Mouse (Mus musculus) CH12.LX (cell line): ENCODE results near the gene Txndc11. TPM values are rescaled to one million over a fixed set of nuclear protein-coding genes. Genes with fewer than 3 reads are reported as not detected.

Experiments used
- DNase-seq: peaks from one replicate; pipeline ENCODE4 v3.0.0-alpha.2; 2013; ENCODE audit errors: extremely low read depth
- H3K27ac ChIP-seq: 2 replicates; pipeline ENCODE4 v1.5.1; 2012; ENCODE audit warnings: low read depth, mild to moderate bottlenecking, control low read depth, moderate library complexity; ENCODE audit not compliant: insufficient read depth
- H3K27me3 ChIP-seq: replicated peaks from 2 replicates; pipeline ENCODE3; 2012; ENCODE audit warnings: inconsistent platforms
- H3K36me3 ChIP-seq, 2 experiments: replicated peaks in 1 of 2; 2 replicates each; pipeline versions ENCODE3 to v1.6.1; 2012; ENCODE audit warnings: inconsistent platforms in 1 of 2, low read length in 1 of 2, mild to moderate bottlenecking in 1 of 2, mixed read lengths in 1 of 2, moderate library complexity in 1 of 2; ENCODE audit not compliant: control insufficient read depth in 1 of 2, insufficient read depth in 1 of 2
- H3K4me1 ChIP-seq, 2 experiments: 2 replicates each; pipeline ENCODE4 v1.6.1; 2012; ENCODE audit warnings: inconsistent platforms in 1 of 2, moderate library complexity in 1 of 2; ENCODE audit not compliant: insufficient read depth in 2 of 2, control insufficient read depth in 1 of 2
- H3K4me2 ChIP-seq: 2 replicates; pipeline ENCODE4 v1.6.1; 2012; ENCODE audit warnings: low read depth, mild to moderate bottlenecking, control low read depth; ENCODE audit not compliant: poor library complexity, insufficient read depth, severe bottlenecking
- H3K4me3 ChIP-seq, 3 experiments: fragments of 150-350 bp in 1 of 3; sonication (generic) in 1 of 3; replicated peaks in 1 of 3; 2 replicates each; pipeline versions ENCODE3 to v1.5.1; 2011 to 2012; ENCODE audit warnings: low read depth in 2 of 3, low read length in 2 of 3, mild to moderate bottlenecking in 2 of 3, moderate library complexity in 2 of 3, control low read depth in 1 of 3, improper control_type of control experiment in 1 of 3, inconsistent platforms in 1 of 3, mixed read lengths in 1 of 3; ENCODE audit not compliant: poor library complexity in 1 of 3
- H3K79me2 ChIP-seq: replicated peaks from 2 replicates; pipeline ENCODE4 v1.6.1; 2012; ENCODE audit warnings: mild to moderate bottlenecking, moderate library complexity; ENCODE audit not compliant: control insufficient read depth, poor library complexity, insufficient read depth, severe bottlenecking; ENCODE audit errors: extremely low read depth
- H3K9ac ChIP-seq: 2 replicates; pipeline ENCODE4 v1.6.1; 2012; ENCODE audit warnings: low read depth, mild to moderate bottlenecking, control low read depth, moderate library complexity; ENCODE audit not compliant: insufficient read depth
- H3K9me3 ChIP-seq: replicated peaks from 2 replicates; pipeline ENCODE3; 2012; ENCODE audit warnings: low read length, inconsistent platforms, mixed read lengths
- BHLHE40 ChIP-seq: IDR thresholded peaks from 2 replicates; pipeline ENCODE4 v1.6.1; 2011; ENCODE audit warnings: mild to moderate bottlenecking, low read depth, low read length, improper control_type of control experiment
- CHD1 ChIP-seq: IDR thresholded peaks from 2 replicates; pipeline ENCODE4 v1.6.1; 2012; ENCODE audit warnings: low read depth, low read length, improper control_type of control experiment, inconsistent platforms
- CTCF ChIP-seq, 2 experiments: IDR thresholded peaks in 1 of 2; conservative IDR thresholded peaks in 1 of 2; 2 replicates each; pipeline ENCODE4 v1.5.1; 2011 to 2012; ENCODE audit warnings: low read depth in 2 of 2, low read length in 2 of 2, improper control_type of control experiment in 1 of 2, inconsistent platforms in 1 of 2, mild to moderate bottlenecking in 1 of 2, moderate library complexity in 1 of 2
- E2F4 ChIP-seq: IDR thresholded peaks from 2 replicates; pipeline ENCODE4 v1.6.1; 2011; ENCODE audit warnings: low read depth, low read length, improper control_type of control experiment; ENCODE audit not compliant: insufficient replicate concordance
- ELF1 ChIP-seq: IDR thresholded peaks from 2 replicates; pipeline ENCODE4 v1.6.1; 2014; ENCODE audit warnings: low read depth, mild to moderate bottlenecking, inconsistent platforms, low read length, improper control_type of control experiment
- ETS1 ChIP-seq: conservative IDR thresholded peaks from 2 replicates; pipeline ENCODE4 v1.6.1; 2012; ENCODE audit warnings: low read depth, mild to moderate bottlenecking, inconsistent platforms, low read length, improper control_type of control experiment, moderate library complexity
- GABPA ChIP-seq: IDR thresholded peaks from 2 replicates; pipeline ENCODE4 v1.6.1; 2012; ENCODE audit warnings: low read depth, low read length, improper control_type of control experiment, inconsistent platforms; ENCODE audit not compliant: insufficient replicate concordance
- HCFC1 ChIP-seq: IDR thresholded peaks from 2 replicates; pipeline ENCODE4 v1.6.1; 2012; ENCODE audit warnings: low read depth, mild to moderate bottlenecking, inconsistent platforms, low read length, improper control_type of control experiment
- JUND ChIP-seq: conservative IDR thresholded peaks from 2 replicates; pipeline ENCODE4 v1.6.1; 2011; ENCODE audit warnings: low read depth, low read length, improper control_type of control experiment
- MAX ChIP-seq: IDR thresholded peaks from 2 replicates; pipeline ENCODE4 v1.6.1; 2011; ENCODE audit warnings: low read length, improper control_type of control experiment
- MAZ ChIP-seq: IDR thresholded peaks from 2 replicates; pipeline ENCODE4 v1.6.1; 2012; ENCODE audit warnings: low read depth, mild to moderate bottlenecking, inconsistent platforms, low read length, improper control_type of control experiment, moderate library complexity
- MXI1 ChIP-seq: IDR thresholded peaks from 2 replicates; pipeline ENCODE4 v1.6.1; 2011; ENCODE audit warnings: mild to moderate bottlenecking, low read depth, low read length, improper control_type of control experiment
- MYC ChIP-seq: IDR thresholded peaks from 2 replicates; pipeline ENCODE4 v1.6.1; 2011; ENCODE audit warnings: low read depth, mild to moderate bottlenecking, improper control_type of control experiment, low read length
- NRF1 ChIP-seq: IDR thresholded peaks from 2 replicates; pipeline ENCODE4 v1.6.1; 2014; ENCODE audit warnings: low read depth, mild to moderate bottlenecking, inconsistent platforms, low read length, improper control_type of control experiment, moderate library complexity
- SIN3A ChIP-seq: IDR thresholded peaks from 2 replicates; pipeline ENCODE4 v1.6.1; 2012; ENCODE audit warnings: low read length, improper control_type of control experiment, inconsistent platforms
- SMC3 ChIP-seq: IDR thresholded peaks from 2 replicates; pipeline ENCODE4 v1.6.1; 2011; ENCODE audit warnings: low read depth, low read length, improper control_type of control experiment
- TBP ChIP-seq: conservative IDR thresholded peaks from 2 replicates; pipeline ENCODE4 v1.6.1; 2011; ENCODE audit warnings: low read depth, low read length, improper control_type of control experiment
- UBTF ChIP-seq: IDR thresholded peaks from 2 replicates; pipeline ENCODE4 v1.6.1; 2012; ENCODE audit warnings: low read depth, mild to moderate bottlenecking, inconsistent platforms, low read length, improper control_type of control experiment, moderate library complexity
- USF1 ChIP-seq: IDR thresholded peaks from 2 replicates; pipeline ENCODE4 v1.6.1; 2014; ENCODE audit warnings: low read depth, mild to moderate bottlenecking, inconsistent platforms, low read length, improper control_type of control experiment
- ZMIZ1 ChIP-seq: IDR thresholded peaks from 2 replicates; pipeline ENCODE4 v1.6.1; 2012; ENCODE audit warnings: low read depth, mild to moderate bottlenecking, inconsistent platforms, low read length, improper control_type of control experiment
- dilution Hi-C: fragments of 300-500 bp; cut with MboI; formaldehyde crosslinking; loops from 2 replicates; pipeline ENCODE4 v1.14.3; 2020; ENCODE audit warnings: low sequenced_read_pairs; ENCODE audit not compliant: extremely low pct_unique_long_range_greater_than_20kb, extremely low pct_ligation_motif_present
- in situ Hi-C: fragments of 300-500 bp; cut with MboI; formaldehyde crosslinking; loops from 3 replicates; pipeline ENCODE4 v1.14.3; 2019; ENCODE audit warnings: low sequenced_read_pairs, low pct_ligation_motif_present, low pct_unique_long_range_greater_than_20kb, mixed read lengths
- polyA plus RNA-seq: library from polyadenylated mRNA; unstranded; fragments of >175 nt; gene quantifications from 2 replicates; pipeline ENCODE4 v1.2.1, GENCODE M21; 2012; ENCODE audit warnings: low read depth; ENCODE audit not compliant: insufficient read length
- total RNA-seq, 2 experiments: library from RNA; depleted of rRNA; stranded (reverse); fragments of 300-350 nt in 1 of 2; fragments of >200 nt in 1 of 2; gene quantifications; 2 replicates each; pipeline ENCODE4 v1.2.3; 2012 to 2014

The Txndc11 gene
- total and polyA plus RNA-seq, 3 experiments: 40.6 to 63.2 (median 51.3) TPM

DNA sequence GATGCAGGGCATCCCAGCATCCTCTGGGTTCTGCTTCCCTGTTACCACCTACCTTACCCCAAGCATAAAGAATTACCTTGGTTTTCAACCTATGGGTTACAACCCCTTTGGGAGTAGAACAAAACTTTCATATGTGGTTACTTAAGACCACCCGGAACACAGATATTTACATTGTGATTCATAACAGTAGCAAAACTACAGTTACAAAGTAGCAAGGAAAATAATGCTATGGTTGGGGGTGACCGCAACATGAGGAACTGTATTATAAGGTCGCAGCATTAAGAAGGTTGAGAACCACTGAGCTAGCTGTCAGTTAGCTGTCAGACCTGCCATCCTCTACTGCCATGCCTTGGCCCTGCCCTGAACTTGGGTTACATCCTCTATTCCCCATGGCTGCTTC is 65.8 kb downstream of the Txndc11 start (continued):
- no peak for TF ChIP-seq GABPA
- TF ChIP-seq UBTF: no peak
- no peak for TF ChIP-seq ZMIZ1
- peak; percentile 24; the same call in 1 of the 2 replicates for TF ChIP-seq HCFC1
- TF ChIP-seq JUND: peak; percentile 85
- TF ChIP-seq NRF1: no peak
- peak; percentile 74 for TF ChIP-seq BHLHE40
- TF ChIP-seq MAX: 0 out of 2 replicates have a peak, but pooled peaks have one; percentile 13
- TF ChIP-seq E2F4: no peak

- H3K27me3 ChIP-seq: no peaks in the 10 kb centered on the region
- peak; percentile 46 for TF ChIP-seq BHLHE40
- TF ChIP-seq ZMIZ1: no peak
- no peak for TF ChIP-seq ELF1
- peak; percentile 81; the same call in 1 of the 2 replicates for TF ChIP-seq MAX
- TF ChIP-seq USF1: no peak
- TF ChIP-seq SMC3: no peak
- no peak for TF ChIP-seq ETS1
- no peak for TF ChIP-seq MYC
- no peak for TF ChIP-seq CHD1
- TF ChIP-seq TBP: no peak
- TF ChIP-seq NRF1: no peak
- TF ChIP-seq E2F4: no peak
- no peak; the same call in 1 of the 2 replicates for TF ChIP-seq SIN3A
- no peak for TF ChIP-seq CTCF (conservative IDR thresholded peaks at IDR 0.05 in 1 of 2, IDR thresholded peaks at IDR 0.05 in 1 of 2; ENCODE audit: low read depth in 2 of 2, low read length in 2 of 2)
- no peak for TF ChIP-seq MXI1
- TF ChIP-seq MAZ: no peak
- TF ChIP-seq HCFC1: no peak
- TF ChIP-seq, all 38 proteins: peak for 2
- peak overlapping the region; percentile 64 for H3K9ac ChIP-seq
- dilution Hi-C loops: no loop called here
- peak; percentile 46 for DNase-seq
- H3K79me2 ChIP-seq: peaks cover 6% of the 10 kb centered on the region
- H3K4me2 ChIP-seq: peak overlapping the region; percentile 49
- H3K27ac ChIP-seq: no peak overlapping the region
- peaks cover 45 to 85% of the 10 kb centered on the region in 2 experiments for H3K4me1 ChIP-seq
- in situ Hi-C loops: loop anchor here (5.0 kb wide), 1 partner anchor 35 kb away; no protein-coding TSS in a partner anchor
- H3K4me3 ChIP-seq: peak overlapping the region; percentile 54 to 74 (median 70)
- H3K36me3 ChIP-seq: peaks cover 3 to 20% of the 10 kb centered on the region in 2 experiments
- no peaks in the 10 kb centered on the region for H3K9me3 ChIP-seq
These were observed 67.6 kb downstream of the Txndc11 start for GRCm38 (mm10) chr16:11066833-11067191.
